Comparison of ENCODE assay signal across 18 mouse cellular contexts in the genomic region with DNA sequence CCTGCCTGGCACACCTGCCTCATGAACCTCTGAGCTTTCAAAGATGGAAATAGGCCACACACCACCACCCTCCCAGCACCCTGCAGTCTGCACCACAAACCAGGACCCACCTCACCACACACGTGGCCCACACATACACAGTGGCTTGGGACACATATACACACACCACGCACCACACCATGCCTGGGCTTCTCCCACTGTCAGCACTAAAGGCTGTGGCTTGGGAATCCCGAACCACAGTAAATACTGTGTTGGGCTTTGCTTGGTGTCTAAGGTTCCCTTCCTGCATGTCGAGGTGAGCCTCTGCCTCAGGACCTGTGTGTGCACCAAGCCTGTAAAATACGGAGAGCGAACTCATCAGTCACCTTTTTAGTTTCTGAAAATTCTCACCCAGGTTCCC.
A peak's percentile ranks its signal among the peaks of the same experiment; 100 is the strongest.
DNase-seq lines count a peak whose midpoint lies in the region; ATAC-seq lines count a peak whose summit lies in the region.
"Had no signal": no experiment of that assay in that cellular context is flagged by ENCODE, and none has a peak within 500 bp of the region (broad histone marks: within the 10 kb centered on the region; RNA-seq: fewer than 3 reads in every experiment).

No protein-coding gene starts in this region.

- no peaks in the 10 kb centered on the region for H3K9me3 ChIP-seq in heart, embryonic 15.5 days (replicated peaks)
- no peaks in the 10 kb centered on the region for H3K9me3 ChIP-seq in midbrain, embryonic 13.5 days
- H3K9me3 ChIP-seq in midbrain, embryonic 14.5 days (ENCODE audit: control insufficient read depth, low read length) = no peaks in the 10 kb centered on the region
- no peaks in the 10 kb centered on the region for H3K9me3 ChIP-seq in stomach, embryonic 15.5 days
- H3K9me3 ChIP-seq: limb, embryonic 13.5 days; neural tube, embryonic 12.5 days had no signal

- H3K9ac ChIP-seq in heart, embryonic 15.5 days = no peak overlapping the region
- H3K9ac ChIP-seq in midbrain, embryonic 13.5 days (replicated peaks) = no peak overlapping the region
- H3K9ac ChIP-seq in midbrain, embryonic 14.5 days (replicated peaks; ENCODE audit: low read length) = no peak overlapping the region
- no peak overlapping the region for H3K9ac ChIP-seq in stomach, embryonic 15.5 days
- H3K9ac ChIP-seq: limb, embryonic 13.5 days; neural tube, embryonic 12.5 days had no signal

- no peak for DNase-seq in heart, postnatal 14 days
- DNase-seq in midbrain, embryonic 14.5 days = no peak
- DNase-seq in embryo, embryonic 10.5 days (ENCODE audit: low spot score) = peak; percentile 44
- DNase-seq in left cerebral cortex, postnatal 14 days (ENCODE audit: low spot score in 2 of 2) = no peak
- DNase-seq: adrenal gland, adult 8-10 months; cerebellum, adult 9-11 months; heart, adult 18-20 months; kidney, postnatal 10 days; lung, adult 2 months; retina, postnatal 1 day; thymus, adult 18-20 months had no signal

- no peaks in the 10 kb centered on the region for H3K4me1 ChIP-seq in heart, embryonic 15.5 days (replicated peaks)
- H3K4me1 ChIP-seq in midbrain, embryonic 13.5 days (replicated peaks) = peaks cover 36% of the 10 kb centered on the region
- peaks cover 29% of the 10 kb centered on the region for H3K4me1 ChIP-seq in midbrain, embryonic 14.5 days (ENCODE audit: control insufficient read depth, insufficient read depth, low read length)
- H3K4me1 ChIP-seq in stomach, embryonic 15.5 days = no peaks in the 10 kb centered on the region

- ATAC-seq in heart, embryonic 15.5 days (replicated peaks; ENCODE audit: insufficient number of reproducible peaks, insufficient read depth, low FRiP score, low read depth) = 0 out of 2 replicates have a peak, but pooled peaks have one; percentile 37
- peak; percentile 49; the same call in 1 of the 2 replicates for ATAC-seq in midbrain, embryonic 13.5 days
- no peak for ATAC-seq in midbrain, embryonic 14.5 days (ENCODE audit: low FRiP score, low TSS enrichment)
- ATAC-seq in stomach, embryonic 15.5 days (ENCODE audit: insufficient read depth, low FRiP score, low read depth) = peak; percentile 31; the same call in 1 of the 2 replicates
- ATAC-seq in megakaryocyte-erythroid progenitor cell, adult 5-6 weeks (replicated peaks; ENCODE audit: low FRiP score, low TSS enrichment, poor library complexity, severe bottlenecking) = no peak
- ATAC-seq: Patski had no signal

- no peak overlapping the region for H3K4me2 ChIP-seq in heart, embryonic 15.5 days
- no peak overlapping the region for H3K4me2 ChIP-seq in midbrain, embryonic 13.5 days (replicated peaks)
- H3K4me2 ChIP-seq in midbrain, embryonic 14.5 days (ENCODE audit: low read length) = no peak overlapping the region
- no peak overlapping the region for H3K4me2 ChIP-seq in stomach, embryonic 15.5 days
- H3K4me2 ChIP-seq: limb, embryonic 13.5 days; neural tube, embryonic 12.5 days had no signal

- peaks cover 32% of the 10 kb centered on the region for H3K27me3 ChIP-seq in heart, embryonic 15.5 days
- peaks cover 49% of the 10 kb centered on the region for H3K27me3 ChIP-seq in midbrain, embryonic 13.5 days
- H3K27me3 ChIP-seq in midbrain, embryonic 14.5 days (ENCODE audit: control insufficient read depth, insufficient read depth, low read length) = 0 out of 2 replicates have a peak, but pooled peaks cover 3% of the 10 kb centered on the region
- peaks cover 23% of the 10 kb centered on the region for H3K27me3 ChIP-seq in stomach, embryonic 15.5 days (replicated peaks)

- 11% methylated on average over 6 of the region's 6 CpGs for WGBS in heart, embryonic 15.5 days
- WGBS in midbrain, embryonic 13.5 days = 14% methylated on average over 6 of the region's 6 CpGs
- 19% methylated on average over 6 of the region's 6 CpGs for WGBS in midbrain, embryonic 14.5 days
- WGBS in stomach, embryonic 15.5 days = 12% methylated on average over 6 of the region's 6 CpGs

- H3K27ac ChIP-seq in heart, embryonic 15.5 days = no peak overlapping the region
- H3K27ac ChIP-seq in midbrain, embryonic 13.5 days = no peak overlapping the region
- H3K27ac ChIP-seq in midbrain, embryonic 14.5 days (replicated peaks; ENCODE audit: low read depth, low read length) = no peak overlapping the region
- no peak overlapping the region for H3K27ac ChIP-seq in stomach, embryonic 15.5 days
- H3K27ac ChIP-seq: limb, embryonic 13.5 days; neural tube, embryonic 12.5 days had no signal

- H3K36me3 ChIP-seq in heart, embryonic 15.5 days = no peaks in the 10 kb centered on the region
- H3K36me3 ChIP-seq in midbrain, embryonic 13.5 days = no peaks in the 10 kb centered on the region
- no peaks in the 10 kb centered on the region for H3K36me3 ChIP-seq in midbrain, embryonic 14.5 days (ENCODE audit: control insufficient read depth, insufficient read depth, low read length)
- H3K36me3 ChIP-seq in stomach, embryonic 15.5 days = no peaks in the 10 kb centered on the region
- H3K36me3 ChIP-seq: limb, embryonic 13.5 days; neural tube, embryonic 12.5 days had no signal

- intact Hi-C loops in heart, postnatal 14 days (cut with DNase I) = no loop called here
- intact Hi-C loops in left cerebral cortex, postnatal 14 days (cut with DNase I) = no loop called here

- H3K4me3 ChIP-seq in heart, embryonic 15.5 days = no peak overlapping the region
- no peak overlapping the region for H3K4me3 ChIP-seq in midbrain, embryonic 13.5 days (replicated peaks)
- H3K4me3 ChIP-seq in midbrain, embryonic 14.5 days (replicated peaks; ENCODE audit: low read depth, low read length) = no peak overlapping the region
- H3K4me3 ChIP-seq in stomach, embryonic 15.5 days (replicated peaks) = no peak overlapping the region
- H3K4me3 ChIP-seq: limb, embryonic 13.5 days; neural tube, embryonic 12.5 days had no signal

Comparison
In these comparisons a context has a peak if more than half of its experiments do, and no peak if none do; other contexts are left out.
1. ATAC-seq: peak in heart, embryonic 15.5 days (single experiment), midbrain, embryonic 13.5 days (single experiment) and stomach, embryonic 15.5 days (single experiment); none in midbrain, embryonic 14.5 days (single experiment) and megakaryocyte-erythroid progenitor cell, adult 5-6 weeks (single experiment).